Mouse (Mus musculus) frontal cortex, postnatal 10 days (tissue): ENCODE data around the gene Usp28.
"Not testable (repeated sequence)": the region's sequence is repeated elsewhere in the genome, so short reads cannot be mapped to it uniquely, and the experiment has no call there.

Source experiments
- DNase-seq, 2 experiments: peaks; one replicate each; pipeline ENCODE4 v3.0.0; 2022; ENCODE audit warnings: low spot score in 2 of 2, mixed read lengths in 1 of 2

Gene Usp28

GRCm38 (mm10) chr9:48984845-48985707 is at the start of gene Usp28:
TSS of gene Usp28 (plus strand) at chr9:48985375.
- peak; percentile 98 for DNase-seq

DNA sequence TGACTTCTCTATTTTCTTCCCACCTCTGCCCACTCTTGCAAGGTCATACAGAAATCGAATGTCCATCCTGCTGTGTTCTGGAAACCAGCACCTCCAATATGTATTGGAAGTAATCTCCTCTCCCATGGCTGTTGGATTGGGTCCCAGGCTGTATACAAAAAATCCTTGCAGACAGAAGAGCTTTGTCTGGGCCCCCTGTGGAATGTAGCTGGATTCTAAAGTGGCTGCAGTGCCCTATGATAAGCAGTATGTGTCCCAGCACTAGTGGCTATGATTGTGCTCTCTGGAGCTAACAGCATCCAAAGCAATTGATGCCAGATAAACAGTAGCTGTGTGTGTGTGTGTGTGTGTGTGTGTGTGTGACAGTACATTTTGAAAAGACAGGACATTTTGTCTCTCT is 42.8 kb upstream of the Usp28 start:
- DNase-seq, result no peak

- no peak for DNase-seq
Observed at GRCm38 (mm10) chr9:48947565-48947964, 37.6 kb upstream of the Usp28 start.

DNA sequence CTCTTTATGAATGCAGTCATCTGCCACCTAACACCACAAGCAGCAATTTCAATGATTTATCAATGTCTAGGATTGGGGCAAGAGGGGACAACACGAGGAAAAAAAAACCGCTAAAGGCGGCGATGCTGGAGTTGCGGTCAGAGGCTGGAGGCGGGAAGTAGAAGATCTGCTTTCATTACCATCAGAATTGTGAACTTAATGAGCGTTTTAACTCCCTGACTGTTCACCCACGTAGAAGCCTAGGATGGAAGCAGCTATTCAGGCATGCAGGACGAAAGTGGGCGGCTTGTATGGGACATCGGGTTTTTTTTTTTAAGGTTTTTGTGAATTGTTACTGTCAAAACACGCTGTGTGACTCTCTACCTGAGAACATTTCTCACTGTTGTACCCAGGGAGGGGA is 23.9 kb upstream of the Usp28 start:
- DNase-seq, result no peak

DNA sequence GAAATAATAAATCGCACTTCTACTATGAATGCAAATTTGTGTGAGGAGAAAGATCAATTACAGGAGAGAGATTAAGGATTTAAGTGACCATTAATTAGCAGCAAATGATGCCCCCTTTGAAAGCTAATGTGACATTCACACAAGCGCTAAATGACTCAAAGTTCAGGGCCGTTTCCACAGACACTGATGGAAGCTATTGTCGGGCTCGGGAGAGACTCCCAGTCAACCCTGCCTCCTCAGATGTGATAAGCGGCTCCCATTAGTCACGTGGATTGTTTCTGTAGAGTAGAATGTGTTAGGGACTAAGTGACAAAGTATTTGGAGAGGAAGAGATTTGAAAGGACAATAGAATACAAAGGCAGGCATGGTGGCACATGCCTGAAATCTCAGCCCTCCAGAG is 23.0 kb upstream of the Usp28 start:
- DNase-seq, result no peak

GRCm38 (mm10) chr9:48964587-48965040 is 20.6 kb upstream of the Usp28 start, which contains the start of gene Htr3b:
TSS of gene Htr3b (minus strand) at chr9:48964990.
- DNase-seq, result no peak

GRCm38 (mm10) chr9:48972494-48972893 is 12.7 kb upstream of the Usp28 start:
- DNase-seq, result peak in 1 of 2 experiments; percentile 59

GRCm38 (mm10) chr9:48976661-48977355 is 8.4 kb upstream of the Usp28 start:
- no peak for DNase-seq

DNA sequence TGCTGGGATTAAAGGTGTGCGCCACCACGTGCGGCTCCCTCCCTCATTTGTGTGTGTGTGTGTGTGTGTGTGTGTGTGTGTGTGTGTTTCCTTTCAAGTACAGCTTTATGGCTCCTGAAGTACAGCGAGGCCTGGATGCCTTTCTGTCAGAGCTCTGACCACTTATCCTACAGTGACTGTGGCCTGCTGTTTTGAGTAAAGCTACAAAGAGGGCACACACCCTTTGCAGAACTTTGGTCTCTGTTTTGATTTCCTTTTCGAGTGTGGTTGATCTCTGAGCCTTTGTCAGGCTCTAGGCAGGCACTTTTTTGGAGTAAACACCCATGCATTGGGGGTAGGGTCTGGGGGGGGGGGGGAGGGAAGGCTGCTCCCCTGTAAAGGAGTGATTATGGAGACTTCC is 4.8 kb upstream of the Usp28 start:
- no peak for DNase-seq

DNA sequence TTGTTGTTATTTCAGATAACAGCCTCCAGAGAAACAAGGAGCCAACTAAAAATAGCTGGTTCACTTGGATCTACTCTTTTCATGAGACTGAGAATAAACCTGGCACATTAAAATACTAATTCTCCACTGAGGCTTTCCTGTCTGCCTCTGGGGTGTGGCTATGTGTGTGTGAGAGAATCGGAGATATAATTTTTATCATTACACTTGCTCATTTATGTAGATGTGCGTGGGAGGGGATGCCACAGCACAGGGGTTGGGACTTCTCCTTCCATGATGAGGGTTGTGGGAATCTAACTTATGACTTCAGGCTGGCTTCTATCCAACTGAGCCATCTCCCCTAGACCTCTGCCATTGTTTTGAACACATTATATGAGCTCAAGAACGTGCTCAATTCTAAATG is 4.4 kb upstream of the Usp28 start:
- no peak for DNase-seq

DNA sequence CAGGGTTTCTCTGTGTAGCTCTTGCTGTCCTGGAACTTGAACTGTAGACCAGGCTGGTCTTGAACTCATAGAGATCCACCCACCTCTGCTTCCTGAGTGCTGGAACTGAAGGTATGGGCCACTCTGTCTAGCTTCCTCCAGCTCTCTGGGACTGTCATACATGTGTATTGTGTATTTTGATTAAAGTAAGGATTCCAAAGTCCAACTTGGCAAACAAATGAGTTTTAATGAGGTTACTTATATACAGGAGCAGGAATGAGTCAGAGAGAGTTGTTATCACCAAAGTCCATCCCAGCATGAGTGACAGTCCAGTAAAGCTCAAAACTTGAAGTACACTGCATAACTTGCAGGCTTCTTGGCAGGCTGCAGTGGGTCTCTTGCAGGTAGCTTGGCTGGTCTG is 3.3 kb upstream of the Usp28 start:
- DNase-seq, result no peak

- DNase-seq, result not testable (repeated sequence)
Observed at GRCm38 (mm10) chr9:48983801-48984200, 1.4 kb upstream of the Usp28 start.

DNA sequence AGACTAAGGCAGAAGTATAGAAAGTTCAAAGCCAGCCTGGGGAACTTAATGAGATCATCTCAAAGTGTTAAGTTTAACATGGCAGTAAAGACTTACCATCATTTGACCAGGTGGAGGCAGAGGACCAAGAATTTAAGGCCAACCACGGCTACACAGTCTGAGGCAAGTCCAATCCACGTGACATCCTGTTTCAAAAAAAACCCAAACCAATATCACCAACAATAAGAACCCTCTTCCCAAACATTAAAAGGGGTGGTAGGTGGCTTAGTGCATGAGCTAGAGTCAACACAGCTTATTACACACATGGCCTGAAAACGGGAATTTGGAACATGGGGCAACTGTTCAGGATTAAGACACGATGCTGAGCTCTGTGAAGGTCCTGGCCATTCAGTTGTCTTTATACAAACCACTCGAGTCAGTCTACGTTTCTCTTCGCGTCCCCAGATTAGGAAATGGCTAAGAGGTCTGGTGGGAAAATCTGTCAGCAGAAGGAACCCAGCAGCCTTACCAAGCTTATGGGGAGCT is 793 bp upstream of the Usp28 start:
- no peak for DNase-seq

DNA sequence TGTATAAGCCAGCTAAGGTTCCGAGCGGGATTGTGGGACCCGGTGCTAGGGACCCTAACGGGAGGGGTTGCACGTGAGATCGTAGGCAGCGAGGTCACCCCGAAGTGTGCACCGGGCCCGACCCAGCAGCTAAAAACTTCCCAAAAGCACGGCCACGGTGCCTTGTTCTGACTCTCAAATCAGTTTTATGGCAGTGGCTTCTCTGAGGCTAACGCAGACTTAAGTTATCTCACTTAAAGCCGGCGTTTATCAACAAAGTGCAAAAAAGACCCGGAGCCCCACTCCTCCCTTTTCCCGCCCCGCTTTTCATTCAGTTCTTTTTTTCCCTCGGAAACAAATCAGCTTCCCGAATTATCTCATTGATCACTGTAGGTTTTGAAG is 523 bp downstream of the Usp28 start:
- DNase-seq, result no peak

DNA sequence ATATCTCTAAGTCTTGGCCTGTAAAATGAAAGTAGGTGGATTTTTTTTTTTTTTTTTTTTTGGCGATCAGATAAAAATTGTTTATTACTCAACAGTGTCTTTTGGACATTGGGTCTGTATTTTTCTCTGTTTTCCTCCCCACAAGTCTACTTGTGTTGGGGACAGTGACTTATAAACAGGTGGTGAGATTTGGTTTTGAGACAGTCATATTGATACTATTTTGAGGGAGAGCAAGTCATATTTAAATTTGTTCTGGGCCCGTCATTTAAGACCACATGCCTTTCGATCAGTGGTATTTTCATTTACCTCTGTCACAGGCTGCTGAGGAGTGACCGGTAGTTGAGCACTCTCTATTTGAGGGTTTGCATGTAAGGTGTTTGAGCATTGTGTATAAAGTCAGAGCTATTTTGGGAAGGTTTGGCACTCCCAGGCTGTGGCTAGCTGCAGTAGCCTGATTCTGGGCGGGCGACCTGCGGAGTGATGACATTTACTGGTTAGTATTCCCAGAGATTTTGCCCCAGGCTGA is 1.5 kb downstream of the Usp28 start:
- no peak for DNase-seq

GRCm38 (mm10) chr9:48987201-48988101 is 2.3 kb downstream of the Usp28 start:
- DNase-seq, result peak in 1 of 2 experiments; percentile 19

- no peak for DNase-seq
Observed at GRCm38 (mm10) chr9:48991671-48992070, 6.5 kb downstream of the Usp28 start.

DNA sequence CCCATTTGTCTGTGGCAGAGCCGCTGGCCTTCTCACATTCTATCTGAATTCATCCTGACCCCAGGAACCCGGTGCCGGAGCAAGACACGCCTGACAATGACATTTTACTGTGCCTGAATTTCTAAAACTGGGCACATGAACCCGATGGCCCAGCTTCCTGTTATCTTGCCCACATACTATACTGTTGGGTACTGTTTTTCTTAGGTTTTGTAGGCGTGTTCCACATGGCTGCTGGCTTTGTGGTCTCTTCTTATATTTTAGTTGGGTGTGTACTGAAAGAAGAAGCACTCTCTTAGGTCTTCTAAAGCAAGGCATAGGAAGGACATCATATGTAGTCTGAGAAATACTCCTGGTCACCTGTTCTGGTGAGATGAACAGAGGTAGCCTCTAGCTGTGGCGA is 9.6 kb downstream of the Usp28 start:
- DNase-seq, result no peak

GRCm38 (mm10) chr9:48995735-48996134 is 10.6 kb downstream of the Usp28 start:
- no peak for DNase-seq

DNA sequence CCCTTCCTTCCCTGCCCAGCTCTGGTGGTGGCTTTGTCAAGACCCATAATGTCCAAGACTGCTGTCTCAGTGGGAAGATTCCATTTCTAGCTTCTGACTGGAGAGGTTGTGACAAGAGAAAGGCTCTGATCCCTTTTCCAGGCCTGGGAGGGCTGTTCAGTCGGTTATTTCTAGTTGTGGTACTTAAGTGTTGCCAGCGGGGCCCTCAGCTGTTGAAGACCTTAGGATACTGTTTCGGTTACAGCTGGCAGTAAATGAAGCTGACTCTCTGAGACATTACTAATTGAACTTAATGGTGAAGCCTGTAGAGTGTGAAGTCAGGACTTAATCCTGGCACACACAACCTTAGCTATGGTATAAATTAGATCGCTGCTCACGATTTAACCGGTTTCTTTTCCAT is 14.1 kb downstream of the Usp28 start:
- DNase-seq, result no peak

DNA sequence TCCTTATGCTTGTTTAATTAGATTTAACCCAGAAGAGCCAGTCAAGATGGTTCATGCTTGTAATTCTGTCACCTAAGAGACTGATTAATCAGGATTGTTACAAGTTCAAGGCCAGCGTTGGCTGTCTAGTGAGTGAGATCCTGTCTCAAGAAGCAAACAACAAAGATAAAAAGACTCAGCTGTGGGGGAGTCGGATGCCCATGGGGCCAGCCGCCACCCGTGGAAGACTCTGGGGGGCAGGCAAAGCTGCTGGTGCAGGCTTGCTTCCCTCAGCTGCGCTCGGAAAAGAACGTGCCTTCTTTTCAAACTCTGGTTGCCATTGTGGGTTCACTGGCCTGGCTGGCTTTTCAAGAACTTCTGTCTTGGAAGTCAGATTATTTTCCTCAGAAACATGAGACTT is 30.6 kb downstream of the Usp28 start:
- no peak for DNase-seq
